Mouse (Mus musculus): ENCODE results near the gene Vmn1r69. TPM values are rescaled to one million over a fixed set of nuclear protein-coding genes. Genes with fewer than 3 reads are reported as not detected.

Vmn1r69 gene
- not detected in 2 replicates for polyA plus RNA-seq (2015; fragmentation: Nextera tagmentation; extraction: Ambion mirVana)

- H3K27me3 ChIP-seq (ENCODE audit: control insufficient read depth, insufficient read depth, low read depth, low read length), result no peaks in the 10 kb centered on the region
- no peak within 1 kb of the TSS for H3K9ac ChIP-seq (ENCODE audit: low read depth, low read length)
- H3K9me3 ChIP-seq (replicated peaks; ENCODE audit: control insufficient read depth, low read length, poor library complexity, severe bottlenecking), result peaks cover 11% of the 10 kb centered on the region
- H3K36me3 ChIP-seq (ENCODE audit: control insufficient read depth, insufficient read depth, low read length), result no peaks in the 10 kb centered on the region
- no peak within 1 kb of the TSS for H3K4me2 ChIP-seq (ENCODE audit: low read length)
- no peak for ATAC-seq
- no peak within 1 kb of the TSS for H3K27ac ChIP-seq (ENCODE audit: low read length)
- H3K4me3 ChIP-seq (ENCODE audit: low read depth, low read length), result no peak within 1 kb of the TSS
- no peaks in the 10 kb centered on the region for H3K4me1 ChIP-seq (ENCODE audit: control insufficient read depth, insufficient read depth, low read length)
Measured at GRCm38 (mm10) chr7:10613559-10613958, at the start of gene Vmn1r69. Vmn1r69 (minus strand) TSS chr7:10613659.

GRCm38 (mm10) chr7:10631232-10631631, 17.8 kb upstream of the Vmn1r69 start, which contains the start of gene Vmn1r70:
Vmn1r70 (plus strand) TSS chr7:10631532.
- H3K4me2 ChIP-seq (ENCODE audit: low read length), result no peak within 1 kb of the TSS
- no peaks in the 10 kb centered on the region for H3K36me3 ChIP-seq (ENCODE audit: control insufficient read depth, insufficient read depth, low read length)
- WGBS, result 67% methylated on average over 1 of the region's 1 CpGs
- no peaks in the 10 kb centered on the region for H3K27me3 ChIP-seq (ENCODE audit: control insufficient read depth, insufficient read depth, low read depth, low read length)
- H3K4me1 ChIP-seq (ENCODE audit: control insufficient read depth, insufficient read depth, low read length), result no peaks in the 10 kb centered on the region
- H3K27ac ChIP-seq (ENCODE audit: low read length), result no peak within 1 kb of the TSS
- H3K9me3 ChIP-seq (replicated peaks; ENCODE audit: control insufficient read depth, low read length, poor library complexity, severe bottlenecking), result peaks cover 37% of the 10 kb centered on the region
- ATAC-seq, result no peak
- H3K4me3 ChIP-seq (ENCODE audit: low read depth, low read length), result no peak within 1 kb of the TSS
- H3K9ac ChIP-seq (ENCODE audit: low read depth, low read length), result no peak within 1 kb of the TSS

GRCm38 (mm10) chr7:10558385-10558784, 55.1 kb downstream of the Vmn1r69 start, which contains the start of gene Vmn1r68:
Vmn1r68 (minus strand) TSS chr7:10558485.
- Histone ChIP-seq H3K4me3 (ENCODE audit: low read depth, low read length) (no peak within 1 kb of the TSS), H3K27me3 (ENCODE audit: control insufficient read depth, insufficient read depth, low read depth, low read length) (no peaks in the 10 kb centered on the region), H3K9me3 (replicated peaks; ENCODE audit: control insufficient read depth, low read length, poor library complexity, severe bottlenecking) (peaks cover 5% of the 10 kb centered on the region; the same call in 1 of the 2 replicates), H3K9ac (ENCODE audit: low read depth, low read length) (no peak within 1 kb of the TSS), H3K27ac (ENCODE audit: low read length) (no peak within 1 kb of the TSS), H3K36me3 (ENCODE audit: control insufficient read depth, insufficient read depth, low read length) (no peaks in the 10 kb centered on the region), H3K4me2 (ENCODE audit: low read length) (no peak within 1 kb of the TSS), H3K4me1 (ENCODE audit: control insufficient read depth, insufficient read depth, low read length) (no peaks in the 10 kb centered on the region)
- ATAC-seq, result no peak
- WGBS, result 69% methylated on average over 2 of the region's 2 CpGs

Other genes starting within 250 kb of the Vmn1r69 start
- gene Vmn1r67, start 170.3 kb downstream of the Vmn1r69 start, polyA plus RNA-seq (2015; fragmentation: Nextera tagmentation; extraction: Ambion mirVana), result not detected in 2 replicates
- gene Zik1, start 118.3 kb downstream of the Vmn1r69 start, polyA plus RNA-seq (2015; fragmentation: Nextera tagmentation; extraction: Ambion mirVana), result 45.3 and 55.5 TPM in 2 replicates
- gene Vmn1r68, start 55.2 kb downstream of the Vmn1r69 start, polyA plus RNA-seq (2015; fragmentation: Nextera tagmentation; extraction: Ambion mirVana), result not detected in 2 replicates
- gene Vmn1r70, start 17.9 kb upstream of the Vmn1r69 start, polyA plus RNA-seq (2015; fragmentation: Nextera tagmentation; extraction: Ambion mirVana), result not detected in 2 replicates
- gene Nlrp4b, start 74.1 kb upstream of the Vmn1r69 start, polyA plus RNA-seq (2015; fragmentation: Nextera tagmentation; extraction: Ambion mirVana), result not detected in 2 replicates
- gene Vmn1r71, start 140.7 kb upstream of the Vmn1r69 start, polyA plus RNA-seq (2015; fragmentation: Nextera tagmentation; extraction: Ambion mirVana), result not detected in 2 replicates